Mouse (Mus musculus): Measurements from ENCODE around the gene L3mbtl3. TPM values are rescaled to one million over a fixed set of nuclear protein-coding genes. Genes with fewer than 3 reads are reported as not detected.

L3mbtl3 gene
- polyA plus RNA-seq, 1 experiment from 2014 or later = 13.6 TPM

- ATAC-seq (ENCODE audit: low read depth) = no peak
- Histone ChIP-seq H3K36me3 (ENCODE audit: control insufficient read depth, insufficient read depth, low read length) (peaks cover 26% of the 10 kb centered on the region), H3K4me2 (ENCODE audit: low read depth, low read length) (no peak overlapping the region), H3K9ac (ENCODE audit: low read depth, low read length) (no peak overlapping the region), H3K4me3 (ENCODE audit: low read depth, low read length) (no peak overlapping the region), H3K9me3 (ENCODE audit: control insufficient read depth, low read length) (no peaks in the 10 kb centered on the region), H3K4me1 (ENCODE audit: control insufficient read depth, insufficient read depth, low read length) (no peaks in the 10 kb centered on the region), H3K27me3 (replicated peaks; ENCODE audit: control insufficient read depth, insufficient read depth, low read length) (no peaks in the 10 kb centered on the region), H3K27ac (replicated peaks; ENCODE audit: low read depth, low read length) (no peak overlapping the region)
- DNase-seq (ENCODE audit: low spot score) = no peak
- 81% methylated on average over 7 of the region's 7 CpGs for WGBS
Measured at GRCm38 (mm10) chr10:26297626-26298025, 78.1 kb downstream of the L3mbtl3 start.

- H3K27ac ChIP-seq (replicated peaks; ENCODE audit: low read depth, low read length) = no peak overlapping the region
- DNase-seq (ENCODE audit: low spot score) (peak; percentile 48), ATAC-seq (ENCODE audit: low read depth) (no peak)
- H3K9me3 ChIP-seq (ENCODE audit: control insufficient read depth, low read length) = no peaks in the 10 kb centered on the region
- no peak overlapping the region for H3K4me2 ChIP-seq (ENCODE audit: low read depth, low read length)
- no peaks in the 10 kb centered on the region for H3K27me3 ChIP-seq (replicated peaks; ENCODE audit: control insufficient read depth, insufficient read depth, low read length)
- H3K36me3 ChIP-seq (ENCODE audit: control insufficient read depth, insufficient read depth, low read length) = peaks cover 27% of the 10 kb centered on the region
- H3K4me1 ChIP-seq (ENCODE audit: control insufficient read depth, insufficient read depth, low read length) = no peaks in the 10 kb centered on the region
- WGBS = 79% methylated on average over 3 of the region's 3 CpGs
- no peak overlapping the region for H3K4me3 ChIP-seq (ENCODE audit: low read depth, low read length)
- H3K9ac ChIP-seq (ENCODE audit: low read depth, low read length) = no peak overlapping the region
Measured at GRCm38 (mm10) chr10:26297200-26297599, 78.6 kb downstream of the L3mbtl3 start.

GRCm38 (mm10) chr10:26287136-26287535, 88.6 kb downstream of the L3mbtl3 start:
- H3K9ac ChIP-seq (ENCODE audit: low read depth, low read length) = no peak overlapping the region
- H3K4me3 ChIP-seq (ENCODE audit: low read depth, low read length) = no peak overlapping the region
- no peaks in the 10 kb centered on the region for H3K4me1 ChIP-seq (ENCODE audit: control insufficient read depth, insufficient read depth, low read length)
- no peaks in the 10 kb centered on the region for H3K27me3 ChIP-seq (replicated peaks; ENCODE audit: control insufficient read depth, insufficient read depth, low read length)
- H3K36me3 ChIP-seq (ENCODE audit: control insufficient read depth, insufficient read depth, low read length) = peaks cover 49% of the 10 kb centered on the region
- ATAC-seq (ENCODE audit: low read depth) (no peak), DNase-seq (ENCODE audit: low spot score) (no peak)
- WGBS = 89% methylated on average over 7 of the region's 7 CpGs
- H3K27ac ChIP-seq (replicated peaks; ENCODE audit: low read depth, low read length) = no peak overlapping the region
- no peak overlapping the region for H3K4me2 ChIP-seq (ENCODE audit: low read depth, low read length)
- H3K9me3 ChIP-seq (ENCODE audit: control insufficient read depth, low read length) = no peaks in the 10 kb centered on the region

GRCm38 (mm10) chr10:26280009-26280408, 95.8 kb downstream of the L3mbtl3 start:
- no peak for DNase-seq (ENCODE audit: low spot score)
- ATAC-seq (ENCODE audit: low read depth) = peak; percentile 91

GRCm38 (mm10) chr10:26275414-26275813, 100.4 kb downstream of the L3mbtl3 start:
- H3K36me3 ChIP-seq (ENCODE audit: control insufficient read depth, insufficient read depth, low read length) = peaks cover 55% of the 10 kb centered on the region

More at GRCm38 (mm10) chr10:26280009-26280408, 95.8 kb downstream of the L3mbtl3 start:
- Histone ChIP-seq H3K4me1 (ENCODE audit: control insufficient read depth, insufficient read depth, low read length) (no peaks in the 10 kb centered on the region), H3K36me3 (ENCODE audit: control insufficient read depth, insufficient read depth, low read length) (peaks cover 62% of the 10 kb centered on the region), H3K9me3 (ENCODE audit: control insufficient read depth, low read length) (no peaks in the 10 kb centered on the region), H3K4me3 (ENCODE audit: low read depth, low read length) (no peak overlapping the region), H3K4me2 (ENCODE audit: low read depth, low read length) (no peak overlapping the region), H3K27me3 (replicated peaks; ENCODE audit: control insufficient read depth, insufficient read depth, low read length) (no peaks in the 10 kb centered on the region), H3K9ac (ENCODE audit: low read depth, low read length) (no peak overlapping the region), H3K27ac (replicated peaks; ENCODE audit: low read depth, low read length) (no peak overlapping the region)
- WGBS = 46% methylated on average over 7 of the region's 8 CpGs

GRCm38 (mm10) chr10:26263744-26264459, 111.9 kb downstream of the L3mbtl3 start:
- no peak overlapping the region for H3K27ac ChIP-seq (replicated peaks; ENCODE audit: low read depth, low read length)
- DNase-seq (ENCODE audit: low spot score) (no peak), ATAC-seq (ENCODE audit: low read depth) (no peak)
- H3K27me3 ChIP-seq (replicated peaks; ENCODE audit: control insufficient read depth, insufficient read depth, low read length) = no peaks in the 10 kb centered on the region
- WGBS = 70% methylated on average over 3 of the region's 3 CpGs
- H3K36me3 ChIP-seq (ENCODE audit: control insufficient read depth, insufficient read depth, low read length) = no peaks in the 10 kb centered on the region
- H3K9ac ChIP-seq (ENCODE audit: low read depth, low read length) = no peak overlapping the region
- H3K4me1 ChIP-seq (ENCODE audit: control insufficient read depth, insufficient read depth, low read length) = no peaks in the 10 kb centered on the region; the same call in 1 of the 2 replicates
- H3K4me3 ChIP-seq (ENCODE audit: low read depth, low read length) = no peak overlapping the region
- H3K4me2 ChIP-seq (ENCODE audit: low read depth, low read length) = no peak overlapping the region
- no peaks in the 10 kb centered on the region for H3K9me3 ChIP-seq (ENCODE audit: control insufficient read depth, low read length)

More at GRCm38 (mm10) chr10:26275414-26275813, 100.4 kb downstream of the L3mbtl3 start:
- 91% methylated on average over 6 of the region's 6 CpGs for WGBS
- Histone ChIP-seq H3K9me3 (ENCODE audit: control insufficient read depth, low read length) (no peaks in the 10 kb centered on the region), H3K27ac (replicated peaks; ENCODE audit: low read depth, low read length) (no peak overlapping the region), H3K4me1 (ENCODE audit: control insufficient read depth, insufficient read depth, low read length) (no peaks in the 10 kb centered on the region), H3K4me2 (ENCODE audit: low read depth, low read length) (no peak overlapping the region), H3K4me3 (ENCODE audit: low read depth, low read length) (no peak overlapping the region), H3K9ac (ENCODE audit: low read depth, low read length) (no peak overlapping the region), H3K27me3 (replicated peaks; ENCODE audit: control insufficient read depth, insufficient read depth, low read length) (no peaks in the 10 kb centered on the region)
- ATAC-seq (ENCODE audit: low read depth) (no peak), DNase-seq (ENCODE audit: low spot score) (no peak)

GRCm38 (mm10) chr10:26259908-26260307, 115.9 kb downstream of the L3mbtl3 start:
- no peak for ATAC-seq (ENCODE audit: low read depth)
- Histone ChIP-seq H3K9ac (ENCODE audit: low read depth, low read length) (no peak overlapping the region), H3K27me3 (replicated peaks; ENCODE audit: control insufficient read depth, insufficient read depth, low read length) (no peaks in the 10 kb centered on the region), H3K4me3 (ENCODE audit: low read depth, low read length) (no peak overlapping the region), H3K27ac (replicated peaks; ENCODE audit: low read depth, low read length) (no peak overlapping the region), H3K4me2 (ENCODE audit: low read depth, low read length) (no peak overlapping the region), H3K36me3 (ENCODE audit: control insufficient read depth, insufficient read depth, low read length) (no peaks in the 10 kb centered on the region), H3K9me3 (ENCODE audit: control insufficient read depth, low read length) (no peaks in the 10 kb centered on the region), H3K4me1 (ENCODE audit: control insufficient read depth, insufficient read depth, low read length) (no peaks in the 10 kb centered on the region; the same call in 1 of the 2 replicates)
- 38% methylated on average over 4 of the region's 4 CpGs for WGBS
- no peak for DNase-seq (ENCODE audit: low spot score)

- no peak for DNase-seq (ENCODE audit: low spot score)
- no peaks in the 10 kb centered on the region for H3K27me3 ChIP-seq (replicated peaks; ENCODE audit: control insufficient read depth, insufficient read depth, low read length)
- ATAC-seq (ENCODE audit: low read depth) = no peak
Measured at GRCm38 (mm10) chr10:26249426-26250165, 126.2 kb downstream of the L3mbtl3 start.

More at GRCm38 (mm10) chr10:26249426-26250165, 126.2 kb downstream of the L3mbtl3 start:
- H3K36me3 ChIP-seq (ENCODE audit: control insufficient read depth, insufficient read depth, low read length) = no peaks in the 10 kb centered on the region
- no peak overlapping the region for H3K4me3 ChIP-seq (ENCODE audit: low read depth, low read length)
- 80% methylated on average over 7 of the region's 7 CpGs for WGBS
- no peak overlapping the region for H3K9ac ChIP-seq (ENCODE audit: low read depth, low read length)
- no peak overlapping the region for H3K27ac ChIP-seq (replicated peaks; ENCODE audit: low read depth, low read length)
- no peak overlapping the region for H3K4me2 ChIP-seq (ENCODE audit: low read depth, low read length)
- H3K9me3 ChIP-seq (ENCODE audit: control insufficient read depth, low read length) = no peaks in the 10 kb centered on the region
- no peaks in the 10 kb centered on the region for H3K4me1 ChIP-seq (ENCODE audit: control insufficient read depth, insufficient read depth, low read length)
